Mouse (Mus musculus): ENCODE data around the gene Lsm12. TPM values are rescaled to one million over a fixed set of nuclear protein-coding genes. Genes with fewer than 3 reads are reported as not detected.

The Lsm12 gene
- total and polyA plus RNA-seq, 3 experiments, result 66.9 to 185 (median 78.9) TPM

DNA sequence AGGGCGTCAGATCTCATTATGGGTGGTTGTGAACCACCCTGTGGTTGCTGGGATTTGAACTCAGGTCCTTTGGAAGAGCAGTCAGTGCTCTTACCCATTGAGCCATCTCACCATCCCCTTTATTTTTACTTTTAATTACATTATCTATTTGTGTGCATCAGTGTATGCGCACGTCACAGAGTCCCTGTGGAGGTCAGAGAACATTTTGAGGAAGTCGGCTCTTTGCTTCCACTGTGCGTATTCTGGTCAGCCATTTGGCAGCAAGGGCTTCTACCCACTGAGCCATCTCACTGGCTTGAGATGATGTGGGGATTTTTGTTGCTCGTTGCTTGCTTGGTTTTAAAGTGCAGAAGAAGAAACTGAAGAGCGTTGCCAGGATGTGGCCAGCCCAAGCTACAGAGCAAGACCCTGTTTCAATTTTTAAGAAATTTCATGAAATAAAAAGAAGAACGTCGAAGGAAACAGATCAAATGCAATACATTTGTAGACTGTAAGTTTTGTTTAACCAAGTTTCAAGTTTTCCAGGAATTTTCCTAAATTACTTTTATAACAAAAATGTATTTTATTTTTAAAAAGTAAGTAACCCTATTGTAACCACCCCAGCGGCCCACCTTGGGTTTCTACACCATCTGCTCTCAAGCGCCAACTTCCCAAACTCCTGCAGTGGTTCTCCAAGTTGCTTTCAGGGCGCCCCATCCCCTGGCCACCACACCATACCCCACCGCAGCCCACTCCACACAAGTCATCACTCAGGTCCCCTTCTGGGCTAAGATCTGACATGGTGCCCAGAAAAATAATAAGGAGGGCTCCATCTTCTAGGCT is 47.3 kb downstream of the Lsm12 start:
- Histone ChIP-seq H3K27me3 (replicated peaks) (peaks cover 69% of the 10 kb centered on the region), H3K79me2 (replicated peaks; ENCODE audit: control insufficient read depth, extremely low read depth, insufficient read depth, poor library complexity, severe bottlenecking) (no peaks in the 10 kb centered on the region), H3K36me3 (replicated peaks in 1 of 2; ENCODE audit: control insufficient read depth in 1 of 2, insufficient read depth in 1 of 2, low read length in 1 of 2) (no peaks in the 10 kb centered on the region), H3K9me3 (replicated peaks; ENCODE audit: low read length) (no peaks in the 10 kb centered on the region), H3K4me1 (ENCODE audit: control insufficient read depth in 1 of 2, insufficient read depth in 2 of 2) (peaks cover 0 to 7% of the 10 kb centered on the region in 2 experiments; a peak in 2 of 4 replicates), H3K4me2 (ENCODE audit: insufficient read depth, low read depth, poor library complexity, severe bottlenecking) (peak overlapping the region; percentile 80), H3K4me3 (replicated peaks in 1 of 3; ENCODE audit: low read depth in 2 of 3, low read length in 2 of 3, poor library complexity in 1 of 3) (no peak overlapping the region), H3K9ac (ENCODE audit: insufficient read depth, low read depth) (no peak overlapping the region; the same call in 1 of the 2 replicates), H3K27ac (ENCODE audit: insufficient read depth, low read depth) (no peak overlapping the region)
- dilution Hi-C loops (cut with MboI; ENCODE audit: extremely low pct_ligation_motif_present, extremely low pct_unique_long_range_greater_than_20kb, low sequenced_read_pairs), result no loop called here
- in situ Hi-C loops (cut with MboI; ENCODE audit: low pct_ligation_motif_present, low pct_unique_long_range_greater_than_20kb, low sequenced_read_pairs), result loop anchor here (5.0 kb wide), 2 partner anchors 36 to 71 kb away; partner anchors contain the start of gene Ppy
- TF ChIP-seq MXI1 (IDR thresholded peaks at IDR 0.05; ENCODE audit: low read depth, low read length), result no peak; the same call in 1 of the 2 replicates
- no peak for TF ChIP-seq BHLHE40 (IDR thresholded peaks at IDR 0.05; ENCODE audit: low read depth, low read length)
- TF ChIP-seq PAX5 (IDR thresholded peaks at IDR 0.05; ENCODE audit: low read length), result no peak
- no peak for TF ChIP-seq ZMIZ1 (IDR thresholded peaks at IDR 0.05; ENCODE audit: low read depth, low read length)
- no peak for TF ChIP-seq CHD2 (IDR thresholded peaks at IDR 0.05; ENCODE audit: low read length)
- no peak for TF ChIP-seq TBP (conservative IDR thresholded peaks at IDR 0.05; ENCODE audit: low read depth, low read length)
- TF ChIP-seq ZKSCAN1 (IDR thresholded peaks at IDR 0.05; ENCODE audit: borderline replicate concordance, low read depth, low read length), result no peak
- TF ChIP-seq IRF4 (IDR thresholded peaks at IDR 0.05; ENCODE audit: low read depth, low read length), result 0 out of 2 replicates have a peak, but pooled peaks have one; percentile 13
- no peak for TF ChIP-seq CTCF (conservative IDR thresholded peaks at IDR 0.05 in 1 of 2, IDR thresholded peaks at IDR 0.05 in 1 of 2; ENCODE audit: low read depth in 2 of 2, low read length in 2 of 2)
- no peak for TF ChIP-seq NRF1 (IDR thresholded peaks at IDR 0.05; ENCODE audit: low read depth, low read length)
- peak; percentile 41; the same call in 1 of the 2 replicates for TF ChIP-seq ELF1 (IDR thresholded peaks at IDR 0.05; ENCODE audit: low read depth, low read length)
- TF ChIP-seq MYC (IDR thresholded peaks at IDR 0.05; ENCODE audit: low read depth, low read length), result no peak
- TF ChIP-seq ZC3H11A (IDR thresholded peaks at IDR 0.05; ENCODE audit: low read depth, low read length), result no peak
- TF ChIP-seq ZNF384 (IDR thresholded peaks at IDR 0.05; ENCODE audit: low read depth, low read length), result no peak
- no peak for TF ChIP-seq RCOR1 (conservative IDR thresholded peaks at IDR 0.05; ENCODE audit: low read depth, low read length)
- no peak for TF ChIP-seq MEF2A (IDR thresholded peaks at IDR 0.05; ENCODE audit: borderline replicate concordance, low read depth, low read length)
- DNase-seq (ENCODE audit: extremely low read depth), result peak; percentile 56

DNA sequence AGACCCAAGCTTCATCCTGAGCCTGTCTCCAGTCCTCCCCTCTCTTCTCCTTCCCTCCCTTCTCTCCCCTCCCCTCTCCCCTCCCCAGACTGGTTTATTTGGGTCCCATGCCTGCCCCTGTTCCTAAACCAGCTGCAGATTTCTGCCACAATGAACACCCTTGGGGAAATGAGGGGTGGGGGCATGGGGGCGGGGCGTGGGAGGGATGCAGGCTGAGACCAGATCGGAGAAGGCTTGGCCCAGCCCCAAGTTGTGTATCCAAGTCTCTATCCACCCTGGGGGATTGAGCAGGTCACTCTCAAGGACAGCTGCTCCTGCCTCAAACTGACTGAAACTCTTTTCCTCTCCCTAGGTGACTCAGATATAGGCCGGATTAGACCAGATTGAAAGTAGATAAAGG is 50.6 kb downstream of the Lsm12 start:
- in situ Hi-C loops (cut with MboI; ENCODE audit: low pct_ligation_motif_present, low pct_unique_long_range_greater_than_20kb, low sequenced_read_pairs) (no loop called here), dilution Hi-C loops (cut with MboI; ENCODE audit: extremely low pct_ligation_motif_present, extremely low pct_unique_long_range_greater_than_20kb, low sequenced_read_pairs) (no loop called here)
- H3K27me3 ChIP-seq (replicated peaks), result peaks cover 80% of the 10 kb centered on the region
- no peaks in the 10 kb centered on the region for H3K9me3 ChIP-seq (replicated peaks; ENCODE audit: low read length)
- peaks cover 0 to 7% of the 10 kb centered on the region in 2 experiments; a peak in 2 of 4 replicates for H3K4me1 ChIP-seq (ENCODE audit: control insufficient read depth in 1 of 2, insufficient read depth in 2 of 2)
- H3K4me2 ChIP-seq (ENCODE audit: insufficient read depth, low read depth, poor library complexity, severe bottlenecking), result no peak overlapping the region
- no peak overlapping the region for H3K4me3 ChIP-seq (replicated peaks in 1 of 3; ENCODE audit: low read depth in 2 of 3, low read length in 2 of 3, poor library complexity in 1 of 3)
- H3K36me3 ChIP-seq (replicated peaks in 1 of 2; ENCODE audit: control insufficient read depth in 1 of 2, insufficient read depth in 1 of 2, low read length in 1 of 2), result no peaks in the 10 kb centered on the region
- H3K9ac ChIP-seq (ENCODE audit: insufficient read depth, low read depth), result no peak overlapping the region
- TF ChIP-seq ETS1 (conservative IDR thresholded peaks at IDR 0.05; ENCODE audit: low read depth, low read length) (no peak), JUN (IDR thresholded peaks at IDR 0.05; ENCODE audit: insufficient read depth, low read depth, low read length) (no peak), JUND (conservative IDR thresholded peaks at IDR 0.05; ENCODE audit: low read depth, low read length) (no peak), ZMIZ1 (IDR thresholded peaks at IDR 0.05; ENCODE audit: low read depth, low read length) (no peak), E2F4 (IDR thresholded peaks at IDR 0.05; ENCODE audit: insufficient replicate concordance, low read depth, low read length) (no peak), POLR2AphosphoS2 (IDR thresholded peaks at IDR 0.05; ENCODE audit: low read depth, low read length) (no peak), MYC (IDR thresholded peaks at IDR 0.05; ENCODE audit: low read depth, low read length) (no peak), NELFE (IDR thresholded peaks at IDR 0.05; ENCODE audit: low read depth, low read length) (no peak), MAZ (IDR thresholded peaks at IDR 0.05; ENCODE audit: low read depth, low read length) (no peak), USF2 (conservative IDR thresholded peaks at IDR 0.05; ENCODE audit: low read depth, low read length) (no peak), GABPA (IDR thresholded peaks at IDR 0.05; ENCODE audit: insufficient replicate concordance, low read depth, low read length) (no peak), EP300 (IDR thresholded peaks at IDR 0.05; ENCODE audit: low read length) (no peak), SMC3 (IDR thresholded peaks at IDR 0.05; ENCODE audit: low read depth, low read length) (no peak), KAT2A (IDR thresholded peaks at IDR 0.05; ENCODE audit: insufficient replicate concordance, low read length) (no peak), CTCF (conservative IDR thresholded peaks at IDR 0.05 in 1 of 2, IDR thresholded peaks at IDR 0.05 in 1 of 2; ENCODE audit: low read depth in 2 of 2, low read length in 2 of 2) (no peak), ZC3H11A (IDR thresholded peaks at IDR 0.05; ENCODE audit: low read depth, low read length) (no peak), BHLHE40 (IDR thresholded peaks at IDR 0.05; ENCODE audit: low read depth, low read length) (no peak)
- H3K79me2 ChIP-seq (replicated peaks; ENCODE audit: control insufficient read depth, extremely low read depth, insufficient read depth, poor library complexity, severe bottlenecking), result no peaks in the 10 kb centered on the region
- no peak overlapping the region for H3K27ac ChIP-seq (ENCODE audit: insufficient read depth, low read depth)
- no peak for DNase-seq (ENCODE audit: extremely low read depth)
